ENCODE assay signal across 8 mouse cellular contexts in the genomic region with DNA sequence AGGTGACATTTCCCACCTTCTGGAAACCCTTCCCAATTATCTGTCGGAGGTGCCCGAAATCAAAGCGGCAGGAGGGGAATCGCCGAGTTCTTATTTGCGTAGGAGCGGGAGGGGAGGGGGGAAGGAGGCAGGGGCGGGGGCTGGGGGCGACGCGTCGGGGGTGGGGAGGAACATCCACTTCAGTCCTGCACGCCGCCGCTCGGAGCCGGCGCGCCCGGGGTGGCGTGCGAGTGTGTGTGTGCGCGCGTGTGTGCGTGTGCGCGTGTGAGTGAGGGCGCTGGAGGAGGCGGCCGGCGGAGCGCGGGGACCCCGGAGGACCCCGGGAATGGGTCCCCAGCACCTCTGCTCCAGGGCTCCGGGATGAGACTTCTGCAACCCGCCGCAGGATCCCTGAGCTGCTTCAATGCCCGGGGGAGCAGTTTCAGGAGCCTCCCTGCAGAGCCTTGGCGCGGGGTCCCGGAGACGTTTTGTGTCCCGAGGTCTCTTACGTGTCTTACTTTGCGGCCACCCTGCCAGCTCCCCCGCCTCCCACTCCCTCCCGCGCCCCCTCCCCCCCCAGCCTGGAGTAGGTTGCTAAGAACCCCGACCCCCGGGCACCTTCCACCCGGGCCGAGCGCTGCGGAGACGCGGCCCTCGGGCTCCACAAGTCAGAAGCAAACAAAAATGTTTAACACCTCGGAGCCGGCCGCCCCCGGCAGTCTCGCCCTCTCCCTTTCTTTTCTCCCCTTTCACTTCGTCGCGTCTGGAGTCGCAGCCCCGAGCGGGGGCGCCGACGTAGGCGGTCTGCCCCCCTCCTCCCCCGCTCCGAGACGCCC. TPM values are rescaled to one million over a fixed set of nuclear protein-coding genes. Genes with fewer than 3 reads are reported as not detected.
DNase-seq lines count a peak whose midpoint lies in the region; ATAC-seq and TF ChIP-seq lines count a peak whose summit lies in the region.

A gene (minus strand): TSS at position 66 of the 815 bp plus-strand sequence.

- WGBS in forebrain, postnatal 0 days, result under 1% methylated on average over 54 of the region's 77 CpGs
- 1% methylated on average over 67 of the region's 77 CpGs for WGBS in hindbrain, embryonic 16.5 days
- 1% methylated on average over 56 of the region's 77 CpGs for WGBS in lung, embryonic 15.5 days

- no peak for TF ChIP-seq CTCF in forebrain, postnatal 0 days (IDR thresholded peaks at IDR 0.05; ENCODE audit: low read depth)

- H3K4me2 ChIP-seq in forebrain, postnatal 0 days (ENCODE audit: low read depth), result peak within 1 kb of the TSS; percentile 98
- peak within 1 kb of the TSS; percentile 87 for H3K4me2 ChIP-seq in hindbrain, embryonic 16.5 days (ENCODE audit: low read length)
- H3K4me2 ChIP-seq in lung, embryonic 15.5 days, result peak within 1 kb of the TSS; percentile 100

- DNase-seq in heart, adult 18-20 months, result peak; percentile 14 to 33
- DNase-seq in heart, postnatal 25 days (ENCODE audit: low spot score), result no peak
- DNase-seq in adrenal gland, postnatal 14 days, result peak; percentile 47
- peak; percentile 54 for DNase-seq in forebrain, postnatal 0 days
- peak; percentile 65 for DNase-seq in ovary, postnatal 36 days (ENCODE audit: low spot score)
- no peak for DNase-seq in T-cell, adult 2 months (ENCODE audit: low spot score)

- H3K27ac ChIP-seq in forebrain, postnatal 0 days (ENCODE audit: low read depth, low read length), result no peak within 1 kb of the TSS
- H3K27ac ChIP-seq in hindbrain, embryonic 16.5 days (ENCODE audit: low read depth, low read length), result no peak within 1 kb of the TSS
- no peak within 1 kb of the TSS for H3K27ac ChIP-seq in lung, embryonic 15.5 days

- peak within 1 kb of the TSS; percentile 59 for H3K4me3 ChIP-seq in forebrain, postnatal 0 days (ENCODE audit: low read depth, low read length)
- H3K4me3 ChIP-seq in hindbrain, embryonic 16.5 days (ENCODE audit: low read length), result peak within 1 kb of the TSS; percentile 49
- peak within 1 kb of the TSS; percentile 56 for H3K4me3 ChIP-seq in lung, embryonic 15.5 days

- intact Hi-C loops in heart, postnatal 25 days (cut with DNase I), result loop anchor here (10.0 kb wide), 1 partner anchor 174 kb away; no protein-coding TSS in a partner anchor

- ATAC-seq in forebrain, postnatal 0 days, result peak; percentile 77
- peak; percentile 68 for ATAC-seq in hindbrain, embryonic 16.5 days
- ATAC-seq in lung, embryonic 15.5 days (ENCODE audit: borderline replicate concordance, extremely low read depth, low FRiP score, low TSS enrichment), result peak; percentile 63; the same call in 1 of the 2 replicates

- no peaks in the 10 kb centered on the region for H3K4me1 ChIP-seq in forebrain, postnatal 0 days (ENCODE audit: insufficient read depth)
- H3K4me1 ChIP-seq in hindbrain, embryonic 16.5 days (ENCODE audit: control insufficient read depth, insufficient read depth, low read depth, low read length), result peaks cover 17% of the 10 kb centered on the region
- H3K4me1 ChIP-seq in lung, embryonic 15.5 days, result peaks cover 36% of the 10 kb centered on the region

- no peaks in the 10 kb centered on the region for H3K36me3 ChIP-seq in forebrain, postnatal 0 days (ENCODE audit: insufficient read depth)
- no peaks in the 10 kb centered on the region for H3K36me3 ChIP-seq in hindbrain, embryonic 16.5 days (ENCODE audit: control insufficient read depth, insufficient read depth, low read length)
- H3K36me3 ChIP-seq in lung, embryonic 15.5 days, result no peaks in the 10 kb centered on the region

- H3K9ac ChIP-seq in forebrain, postnatal 0 days, result peak within 1 kb of the TSS; percentile 39
- peak within 1 kb of the TSS; percentile 39 for H3K9ac ChIP-seq in hindbrain, embryonic 16.5 days (ENCODE audit: low read depth, low read length)
- H3K9ac ChIP-seq in lung, embryonic 15.5 days, result peak within 1 kb of the TSS; percentile 36

- peaks cover 40% of the 10 kb centered on the region for H3K27me3 ChIP-seq in forebrain, postnatal 0 days (ENCODE audit: insufficient read depth, low read length)
- peaks cover 19% of the 10 kb centered on the region for H3K27me3 ChIP-seq in hindbrain, embryonic 16.5 days (replicated peaks; ENCODE audit: control insufficient read depth, insufficient read depth, low read length)
- peaks cover 70% of the 10 kb centered on the region for H3K27me3 ChIP-seq in lung, embryonic 15.5 days

- no peaks in the 10 kb centered on the region for H3K9me3 ChIP-seq in forebrain, postnatal 0 days (ENCODE audit: low read length)
- no peaks in the 10 kb centered on the region for H3K9me3 ChIP-seq in hindbrain, embryonic 16.5 days (ENCODE audit: control insufficient read depth, low read length)
- H3K9me3 ChIP-seq in lung, embryonic 15.5 days, result no peaks in the 10 kb centered on the region

RNA-seq across cellular contexts. Expression of the gene that starts here (rescaled TPM):
- total RNA-seq in heart, adult 18-20 months (2021), result 1 to 10 TPM; 1.0 to 2.3 TPM
- total RNA-seq in heart, postnatal 25 days (2021), result 1 to 10 TPM in 1 of 2 experiments, under 1 TPM in 1; 0.57 to 1.1 TPM
- total RNA-seq in adrenal gland, postnatal 14 days (2021), result 26.1 and 33.7 TPM in 2 replicates
- total RNA-seq in forebrain, postnatal 0 days (2014; rRNA removed), result 7.7 and 12.1 TPM in 2 replicates
- 12.2 and 12.4 TPM in 2 replicates for polyA plus RNA-seq in forebrain, postnatal 0 days (2015; fragmentation: Nextera tagmentation; extraction: Ambion mirVana)
- 3.4 and 5.6 TPM in 2 replicates for polyA plus RNA-seq in hindbrain, embryonic 16.5 days (2015; fragmentation: Nextera tagmentation; extraction: Ambion mirVana)
- 2.5 and 3.3 TPM in 2 replicates for polyA plus RNA-seq in lung, embryonic 15.5 days (2015; fragmentation: Nextera tagmentation; extraction: Ambion mirVana)

Comparison
In these comparisons a context has a peak if more than half of its experiments do, and no peak if none do; other contexts are left out.
1. DNase-seq: peak in heart, adult 18-20 months (2 of 2), adrenal gland, postnatal 14 days (single experiment), forebrain, postnatal 0 days (single experiment) and ovary, postnatal 36 days (single experiment); none in heart, postnatal 25 days (single experiment) and T-cell, adult 2 months (single experiment).
2. Peak in every context shown above with its lines, with median percentiles within 50 percentile points of each other: ATAC-seq, H3K4me2 ChIP-seq, H3K4me3 ChIP-seq and H3K9ac ChIP-seq.